Mouse (Mus musculus): ENCODE measurements around the gene Hs6st1.

DNA sequence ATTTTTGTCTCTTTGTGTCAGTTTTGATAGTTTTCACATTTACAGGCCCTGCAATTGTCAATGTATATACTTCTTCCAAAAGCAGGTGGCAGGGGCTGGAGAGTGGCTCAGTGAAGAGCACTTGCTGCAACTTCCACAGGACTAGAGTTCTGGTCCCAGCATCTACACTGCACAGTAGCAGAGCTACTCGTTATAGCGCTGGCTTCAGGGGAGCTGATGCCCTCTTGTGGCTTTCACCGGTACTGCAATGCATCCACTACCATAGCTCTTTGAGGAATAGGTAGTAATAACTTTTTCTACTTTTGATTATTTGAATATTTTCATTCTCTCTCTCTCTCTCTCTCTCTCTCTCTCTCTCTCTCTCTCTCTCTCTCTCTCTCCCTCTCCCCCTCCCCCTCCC lies 66.4 kb downstream of the Hs6st1 start:
- TF ChIP-seq CTCF (IDR thresholded peaks at IDR 0.05; ENCODE audit: low read depth, low read length): peak; percentile 94
- TF ChIP-seq POLR2A (IDR thresholded peaks at IDR 0.05; ENCODE audit: insufficient read depth, low read length): no peak

All from ES-Bruce4 (cell line).